In the genomic region with DNA sequence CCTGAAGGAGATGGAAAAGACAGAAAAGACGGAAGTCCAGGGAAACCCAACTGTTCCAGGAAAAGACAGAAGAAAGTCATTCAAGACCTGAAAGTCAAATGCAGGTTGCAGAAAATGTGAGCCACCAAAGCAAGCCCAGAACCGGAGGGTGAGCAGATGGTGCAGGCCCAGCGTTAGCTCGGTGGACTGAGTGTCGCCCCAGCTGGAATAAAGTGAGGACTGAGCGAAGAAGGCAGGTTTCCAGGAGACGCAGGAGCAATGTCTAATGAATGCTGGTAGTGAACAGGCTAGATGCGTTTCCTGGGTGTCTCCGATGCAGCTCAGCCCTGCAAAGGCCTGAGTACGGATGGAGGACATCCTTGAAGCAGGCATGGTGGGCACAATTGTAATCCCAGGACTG, we compare ENCODE assay signal across 24 mouse cellular contexts. TPM values are rescaled to one million over a fixed set of nuclear protein-coding genes. Genes with fewer than 3 reads are reported as not detected.
DNase-seq lines count a peak whose midpoint lies in the region; ATAC-seq and TF ChIP-seq lines count a peak whose summit lies in the region.
"Had no signal": no experiment of that assay in that cellular context is flagged by ENCODE, and none has a peak within 500 bp of the region (broad histone marks: within the 10 kb centered on the region; RNA-seq: fewer than 3 reads in every experiment).

No protein-coding gene starts in this region.

- no peaks in the 10 kb centered on the region for H3K27me3 ChIP-seq in limb, embryonic 13.5 days
- no peaks in the 10 kb centered on the region for H3K27me3 ChIP-seq in limb, embryonic 10.5 days (ENCODE audit: low read depth, poor library complexity, severe bottlenecking)
- H3K27me3 ChIP-seq in myocyte (ENCODE audit: control insufficient read depth, insufficient read depth, insufficient read length): no peaks in the 10 kb centered on the region
- H3K27me3 ChIP-seq: embryonic facial prominence, embryonic 15.5 days; forebrain, embryonic 12.5 days; forebrain, embryonic 15.5 days; heart, embryonic 12.5 days; heart, embryonic 15.5 days; hindbrain, embryonic 12.5 days; hindbrain, embryonic 15.5 days had no signal

- intact Hi-C loops in heart, postnatal 10 days (cut with DNase I): loop anchor here (10.0 kb wide), 1 partner anchor 683 kb away; no protein-coding TSS in a partner anchor

- DNase-seq in cerebellum, postnatal 10 days: peak; percentile 52 to 56
- no peak for DNase-seq in cerebellum, postnatal 36 days
- DNase-seq in limb, embryonic 10.5 days (ENCODE audit: low spot score): no peak
- no peak for DNase-seq in heart, postnatal 10 days
- DNase-seq: adrenal gland, adult 8-10 months; adrenal gland, postnatal 25 days; cerebellum, adult 11-12 months; cerebellum, adult 9-10 months; gastrocnemius, postnatal 25 days; heart, adult 18-20 months; heart, postnatal 14 days; heart, postnatal 4 days had no signal

- H3K36me3 ChIP-seq in limb, embryonic 13.5 days: no peaks in the 10 kb centered on the region
- H3K36me3 ChIP-seq in limb, embryonic 10.5 days: no peaks in the 10 kb centered on the region
- no peaks in the 10 kb centered on the region for H3K36me3 ChIP-seq in myocyte (ENCODE audit: control insufficient read depth, insufficient read depth)
- H3K36me3 ChIP-seq: embryonic facial prominence, embryonic 15.5 days; forebrain, embryonic 12.5 days; forebrain, embryonic 15.5 days; heart, embryonic 12.5 days; heart, embryonic 15.5 days; hindbrain, embryonic 12.5 days; hindbrain, embryonic 15.5 days had no signal

- H3K9me3 ChIP-seq in limb, embryonic 13.5 days: no peaks in the 10 kb centered on the region
- H3K9me3 ChIP-seq in limb, embryonic 10.5 days (replicated peaks): no peaks in the 10 kb centered on the region
- H3K9me3 ChIP-seq: embryonic facial prominence, embryonic 15.5 days; forebrain, embryonic 12.5 days; forebrain, embryonic 15.5 days; heart, embryonic 12.5 days; heart, embryonic 15.5 days; hindbrain, embryonic 12.5 days; hindbrain, embryonic 15.5 days had no signal

- TF ChIP-seq POLR2A in myocyte (IDR thresholded peaks at IDR 0.05; ENCODE audit: insufficient read length, low read depth): no peak

- ATAC-seq in limb, embryonic 13.5 days (ENCODE audit: low FRiP score, low read depth): no peak
- ATAC-seq: activated CD4-positive, CD25-positive, alpha-beta regulatory T cell, adult 4 months; forebrain, embryonic 15.5 days; intestine, postnatal 0 days had no signal

- no peaks in the 10 kb centered on the region for H3K79me2 ChIP-seq in myocyte (ENCODE audit: control insufficient read depth, insufficient read depth)

- peaks cover 44% of the 10 kb centered on the region for H3K4me1 ChIP-seq in limb, embryonic 13.5 days
- H3K4me1 ChIP-seq in limb, embryonic 10.5 days: no peaks in the 10 kb centered on the region
- H3K4me1 ChIP-seq: heart, embryonic 12.5 days had no signal

- no peak overlapping the region for H3K4me3 ChIP-seq in limb, embryonic 13.5 days
- H3K4me3 ChIP-seq in limb, embryonic 10.5 days: no peak overlapping the region
- no peak overlapping the region for H3K4me3 ChIP-seq in myocyte
- H3K4me3 ChIP-seq: embryonic facial prominence, embryonic 15.5 days; erythroblast, embryonic 14.5 days; forebrain, embryonic 12.5 days; forebrain, embryonic 15.5 days; heart, embryonic 12.5 days; heart, embryonic 15.5 days; hindbrain, embryonic 12.5 days; hindbrain, embryonic 15.5 days had no signal

- WGBS in limb, embryonic 13.5 days: 83% methylated on average over 10 of the region's 10 CpGs
- 89% methylated on average over 10 of the region's 10 CpGs for WGBS in limb, embryonic 10.5 days

- H3K27ac ChIP-seq in limb, embryonic 13.5 days: peak overlapping the region; percentile 34; the same call in 1 of the 2 replicates
- no peak overlapping the region for H3K27ac ChIP-seq in limb, embryonic 10.5 days
- H3K27ac ChIP-seq: embryonic facial prominence, embryonic 15.5 days; forebrain, embryonic 12.5 days; forebrain, embryonic 15.5 days; heart, embryonic 15.5 days; hindbrain, embryonic 12.5 days; hindbrain, embryonic 15.5 days had no signal

- H3ac ChIP-seq in myocyte (ENCODE audit: control insufficient read depth, insufficient read length): no peak overlapping the region

- H3K4me2 ChIP-seq in limb, embryonic 13.5 days (replicated peaks): no peak overlapping the region
- H3K4me2 ChIP-seq in myocyte (ENCODE audit: low read depth): peak overlapping the region; percentile 8
- H3K4me2 ChIP-seq: embryonic facial prominence, embryonic 15.5 days; forebrain, embryonic 12.5 days; forebrain, embryonic 15.5 days; heart, embryonic 12.5 days; heart, embryonic 15.5 days; hindbrain, embryonic 12.5 days; hindbrain, embryonic 15.5 days had no signal

- no peak overlapping the region for H3K9ac ChIP-seq in limb, embryonic 13.5 days
- H3K9ac ChIP-seq: embryonic facial prominence, embryonic 15.5 days; forebrain, embryonic 12.5 days; forebrain, embryonic 15.5 days; heart, embryonic 12.5 days; heart, embryonic 15.5 days; hindbrain, embryonic 12.5 days; hindbrain, embryonic 15.5 days had no signal

TF ChIP-seq in myocyte, 11 proteins besides CTCF, POLR2A, EP300 and RAD21:
- TF ChIP-seq MYOD1 (IDR thresholded peaks at IDR 0.05; ENCODE audit: control insufficient read depth in 1 of 3, insufficient read length in 2 of 3, low read depth in 2 of 3) (no peak), TCF3 (IDR thresholded peaks at IDR 0.05; ENCODE audit: insufficient read length, low read depth) (no peak), USF1 (IDR thresholded peaks at IDR 0.05; ENCODE audit: low read depth) (no peak), MAX (IDR thresholded peaks at IDR 0.05; ENCODE audit: low read depth) (no peak), SRF (IDR thresholded peaks at IDR 0.05; ENCODE audit: control insufficient read depth, insufficient read length, low read depth) (no peak), MYOG (IDR thresholded peaks at IDR 0.05; ENCODE audit: control insufficient read depth in 1 of 3, insufficient read depth in 1 of 3, insufficient read length in 2 of 3, low read depth in 2 of 3) (no peak), CEBPB (IDR thresholded peaks at IDR 0.05; ENCODE audit: insufficient read depth, poor library complexity, severe bottlenecking) (no peak), REST (IDR thresholded peaks at IDR 0.05; ENCODE audit: insufficient read depth, insufficient read length) (no peak), E2F4 (IDR thresholded peaks at IDR 0.05; ENCODE audit: insufficient read depth) (no peak), TCF12 (IDR thresholded peaks at IDR 0.05; ENCODE audit: insufficient read depth, poor library complexity, severe bottlenecking) (no peak), POLR2AphosphoS2 (IDR thresholded peaks at IDR 0.05; ENCODE audit: insufficient read length, low read depth) (no peak)

RNA-seq across cellular contexts. Expression of a gene that starts 29.5 kb away (rescaled TPM):
- 134 and 136 TPM in 2 replicates for polyA plus RNA-seq in limb, embryonic 13.5 days (2015; fragmentation: Nextera tagmentation; extraction: Ambion mirVana)
- polyA plus RNA-seq in limb, embryonic 10.5 days (2016; fragmentation: Nextera tagmentation; extraction: Ambion mirVana): 120 and 126 TPM in 2 replicates
- 35.9 TPM for polyA plus RNA-seq in myocyte (2012; fragmentation: generic; extraction: Trizol)
- total RNA-seq in heart, postnatal 10 days (2021): 100 to 1,000 TPM; 101 to 114 TPM

Comparison
In these comparisons a context has a peak if more than half of its experiments do, and no peak if none do; other contexts are left out.
1. DNase-seq: peak in cerebellum, postnatal 10 days (2 of 2); none in cerebellum, postnatal 36 days (0 of 2), limb, embryonic 10.5 days (single experiment) and heart, postnatal 10 days (0 of 2).